Mouse (Mus musculus) C2C12 (cell line): ENCODE results near the gene Syap1. TPM values are rescaled to one million over a fixed set of nuclear protein-coding genes. Genes with fewer than 3 reads are reported as not detected.

Source experiments
- H3K27me3 ChIP-seq: one replicate; pipeline ENCODE4 v1.6.1; 2011; ENCODE audit not compliant: control insufficient read depth, insufficient read depth, insufficient read length
- H3K36me3 ChIP-seq: one replicate; pipeline ENCODE4 v1.6.1; 2011; ENCODE audit not compliant: control insufficient read depth, insufficient read depth
- H3K4me3 ChIP-seq: one replicate; pipeline ENCODE4 v1.5.1; 2011; ENCODE audit warnings: mild to moderate bottlenecking, control low read depth; ENCODE audit not compliant: poor library complexity, insufficient read depth, severe bottlenecking
- H3K79me2 ChIP-seq: one replicate; pipeline ENCODE4 v1.6.1; 2011; ENCODE audit not compliant: control insufficient read depth, insufficient read depth
- H3K79me3 ChIP-seq: one replicate; pipeline ENCODE4 v1.6.1; 2011; ENCODE audit warnings: low read depth, control low read depth
- H3ac ChIP-seq: one replicate; pipeline ENCODE3; 2011; ENCODE audit warnings: low read depth; ENCODE audit not compliant: control insufficient read depth, insufficient read length
- CEBPB ChIP-seq: IDR thresholded peaks from one replicate; pipeline ENCODE4 v1.6.1; 2011; ENCODE audit warnings: low read depth, mild to moderate bottlenecking, control low read depth, moderate library complexity
- CTCF ChIP-seq: IDR thresholded peaks from one replicate; pipeline ENCODE4 v1.5.1; 2011; ENCODE audit not compliant: control insufficient read depth, insufficient read depth, insufficient read length
- FOSL1 ChIP-seq: IDR thresholded peaks from one replicate; pipeline ENCODE4 v1.8.0; 2011; ENCODE audit warnings: mild to moderate bottlenecking, low read length; ENCODE audit not compliant: poor library complexity, insufficient read depth, severe bottlenecking
- MAX ChIP-seq: IDR thresholded peaks from one replicate; pipeline ENCODE4 v1.6.1; 2011; ENCODE audit warnings: mild to moderate bottlenecking, control low read depth
- MYOD1 ChIP-seq: IDR thresholded peaks from one replicate; pipeline ENCODE4 v1.6.1; 2011; ENCODE audit warnings: low read depth; ENCODE audit not compliant: control insufficient read depth, insufficient read length
- MYOG ChIP-seq: IDR thresholded peaks from one replicate; pipeline ENCODE4 v1.6.1; 2011; ENCODE audit not compliant: control insufficient read depth, insufficient read length; ENCODE audit errors: extremely low read depth
- USF1 ChIP-seq: IDR thresholded peaks from one replicate; pipeline ENCODE4 v1.6.1; 2011; ENCODE audit warnings: low read depth, mild to moderate bottlenecking, control low read depth, moderate library complexity
- polyA plus RNA-seq: library from polyadenylated mRNA; unstranded; fragments of >200 nt; fragmentation: generic; extraction: Trizol; gene quantifications from one replicate; pipeline ENCODE4 v1.2.1, GENCODE M21; 2012; ENCODE audit warnings: missing spikeins

Gene Syap1
- polyA plus RNA-seq, 1 experiment: 9.4 TPM

DNA sequence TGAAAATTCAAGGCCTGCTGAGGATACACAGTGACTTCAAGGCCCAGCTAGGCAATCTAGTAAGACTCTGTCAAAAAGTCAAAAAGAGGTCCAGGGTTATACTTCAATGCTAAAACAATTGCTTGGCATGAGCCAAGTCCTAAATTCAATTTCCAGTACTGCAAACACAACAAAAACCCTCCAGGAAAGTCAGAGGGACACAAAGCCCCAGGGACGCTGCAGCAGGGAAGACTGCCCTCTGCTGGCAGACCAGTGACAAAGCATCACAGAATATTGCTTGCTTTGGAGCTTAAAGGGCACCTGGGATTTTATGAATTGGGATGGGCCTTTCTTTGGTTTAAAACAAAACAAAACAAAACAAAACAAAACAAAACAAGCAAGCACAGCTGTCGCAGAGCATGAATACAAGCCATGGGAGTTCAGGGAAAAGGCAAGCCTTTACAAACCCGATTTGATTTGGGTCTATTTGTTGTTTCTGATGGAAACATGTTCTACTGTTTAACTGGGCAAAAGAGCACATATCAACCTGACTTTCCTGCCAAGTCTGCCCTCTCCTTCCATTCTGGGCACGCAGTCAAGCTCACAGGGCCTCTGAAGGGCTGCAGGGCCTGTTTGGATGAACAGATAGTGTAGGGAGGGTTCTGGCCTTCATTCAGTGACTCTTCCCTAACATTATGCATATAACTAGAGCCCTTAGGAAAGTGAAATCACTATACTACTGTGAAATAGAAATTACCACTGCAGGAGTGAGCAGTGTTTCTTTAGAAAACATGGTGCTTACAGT, 16.3 kb downstream of the Syap1 start:
- no peaks in the 10 kb centered on the region for H3K79me3 ChIP-seq
- H3K27me3 ChIP-seq: no peaks in the 10 kb centered on the region
- peaks cover 13% of the 10 kb centered on the region for H3K36me3 ChIP-seq
- TF ChIP-seq CTCF (peak; percentile 14), FOSL1 (no peak)
- no peaks in the 10 kb centered on the region for H3K79me2 ChIP-seq
- H3K4me3 ChIP-seq: no peak overlapping the region
- no peak overlapping the region for H3ac ChIP-seq

DNA sequence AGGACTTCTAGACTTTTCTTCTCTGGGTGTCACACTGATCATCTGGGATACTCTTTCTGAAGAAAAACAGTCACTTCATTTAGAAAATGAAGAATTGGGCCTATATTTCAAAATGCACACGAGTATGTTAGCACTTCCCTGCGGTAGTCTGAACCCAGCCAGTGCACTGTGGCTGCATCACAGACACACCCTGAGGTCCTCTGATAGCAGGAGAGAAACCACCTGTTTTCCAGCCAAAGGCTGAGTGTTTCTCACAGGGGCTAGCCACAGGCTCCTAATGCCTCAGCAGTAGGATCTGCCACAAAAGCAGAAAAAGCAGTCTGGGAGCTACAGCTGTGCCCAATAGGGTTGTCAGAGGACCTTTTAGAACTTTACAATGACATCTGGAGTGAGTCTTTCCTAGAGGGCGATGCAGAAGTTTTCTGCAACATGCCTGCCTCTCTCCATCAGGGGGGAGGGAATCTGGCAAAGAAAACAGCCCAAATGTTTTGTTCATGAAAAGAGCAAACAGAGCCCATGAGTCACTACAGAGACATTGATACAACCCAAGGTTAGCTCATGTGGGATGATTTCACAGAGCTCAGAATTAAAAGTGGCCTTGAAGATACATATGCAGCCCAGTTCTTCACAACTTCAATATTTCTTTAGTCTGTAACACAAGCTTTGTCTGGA, 19.8 kb downstream of the Syap1 start:
- H3ac ChIP-seq: no peak overlapping the region
- H3K79me2 ChIP-seq: no peaks in the 10 kb centered on the region
- no peaks in the 10 kb centered on the region for H3K27me3 ChIP-seq
- TF ChIP-seq CEBPB (no peak), MYOD1 (no peak), MAX (no peak), FOSL1 (no peak), USF1 (no peak), MYOG (no peak), CTCF (no peak)
- H3K79me3 ChIP-seq: no peaks in the 10 kb centered on the region
- no peak overlapping the region for H3K4me3 ChIP-seq
- peaks cover 10% of the 10 kb centered on the region for H3K36me3 ChIP-seq

DNA sequence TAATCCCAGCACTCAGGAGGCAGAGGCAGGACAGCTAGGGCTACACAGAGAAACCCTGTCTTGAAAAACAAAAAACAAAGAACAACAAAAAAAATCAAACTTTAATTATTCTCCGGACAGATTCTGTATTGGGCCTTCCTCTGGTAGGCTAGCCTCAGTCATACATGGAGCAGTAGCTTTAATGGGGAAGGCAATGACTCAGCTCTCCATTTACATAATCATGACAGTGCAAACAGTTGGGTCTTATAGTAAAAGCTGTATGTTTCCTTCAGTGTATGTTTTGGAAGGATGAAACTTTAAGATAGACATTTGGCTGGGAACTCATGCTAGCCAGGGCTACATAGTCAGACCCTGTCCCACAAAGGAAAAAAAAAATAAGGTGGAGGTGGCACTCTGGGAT, 39.6 kb downstream of the Syap1 start:
- Histone ChIP-seq H3K4me3 (no peak overlapping the region), H3K27me3 (no peaks in the 10 kb centered on the region), H3K79me3 (no peaks in the 10 kb centered on the region), H3K79me2 (no peaks in the 10 kb centered on the region), H3ac (no peak overlapping the region), H3K36me3 (no peaks in the 10 kb centered on the region)
- no peak for TF ChIP-seq MYOG
- no peak for TF ChIP-seq USF1
- no peak for TF ChIP-seq MYOD1
- TF ChIP-seq MAX: no peak
- no peak for TF ChIP-seq FOSL1
- no peak for TF ChIP-seq CEBPB
- TF ChIP-seq CTCF: no peak

DNA sequence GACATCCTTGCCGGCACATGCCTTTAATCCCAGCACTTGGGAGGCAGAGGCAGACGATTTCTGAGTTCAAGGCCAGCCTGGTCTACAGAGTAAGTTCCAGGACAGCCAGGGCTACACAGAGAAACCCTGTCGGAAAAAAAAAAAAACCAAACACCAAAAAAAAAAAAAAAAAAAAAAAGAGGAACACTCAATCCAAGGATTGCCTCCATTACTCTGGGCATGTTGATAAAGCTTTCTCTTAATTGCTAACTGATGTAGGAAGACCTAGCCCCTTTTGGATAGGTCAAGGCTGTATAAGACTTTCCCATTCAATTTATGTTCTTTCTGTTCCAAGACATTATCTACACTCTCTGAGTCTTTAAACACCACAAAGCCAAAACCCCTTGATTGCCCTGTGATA, 42.7 kb downstream of the Syap1 start:
- TF ChIP-seq MYOD1 (no peak), MAX (no peak), MYOG (no peak), USF1 (no peak), FOSL1 (no peak), CTCF (no peak), CEBPB (no peak)
- no peaks in the 10 kb centered on the region for H3K36me3 ChIP-seq
- H3K4me3 ChIP-seq: no peak overlapping the region
- H3K79me3 ChIP-seq: no peaks in the 10 kb centered on the region
- H3K27me3 ChIP-seq: no peaks in the 10 kb centered on the region
- no peak overlapping the region for H3ac ChIP-seq
- no peaks in the 10 kb centered on the region for H3K79me2 ChIP-seq

DNA sequence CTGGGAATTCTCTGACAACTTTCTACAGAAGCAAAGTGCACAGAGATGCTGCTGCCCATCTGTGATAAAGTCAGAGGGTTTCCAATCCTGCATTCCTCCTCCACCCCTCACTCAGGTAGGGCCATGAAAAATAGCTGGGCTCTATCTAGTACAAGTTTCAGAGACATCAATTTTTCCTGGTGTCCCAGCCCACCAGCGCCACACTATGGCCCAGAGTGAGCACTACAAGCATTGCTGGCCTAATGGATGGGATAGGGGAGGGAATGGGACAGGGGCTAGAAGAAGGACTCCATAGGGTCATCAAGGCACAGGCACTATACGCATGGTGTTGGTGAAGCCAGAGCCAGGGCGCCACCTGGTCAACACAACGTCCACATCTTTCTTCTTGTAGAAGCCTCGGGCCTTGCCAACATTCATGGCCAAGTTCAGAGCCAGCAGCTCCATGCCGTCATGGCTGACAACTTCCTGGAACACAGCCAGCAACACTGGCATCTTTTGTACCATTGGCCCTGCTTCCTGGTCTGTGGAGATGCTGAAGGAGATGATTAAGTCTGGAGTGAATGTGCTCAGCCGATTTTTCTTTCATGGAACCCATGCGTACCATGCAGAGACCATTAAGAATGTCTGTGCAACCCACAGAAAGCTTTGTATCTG, 43.7 kb downstream of the Syap1 start:
- no peaks in the 10 kb centered on the region for H3K27me3 ChIP-seq
- no peak overlapping the region for H3ac ChIP-seq
- no peaks in the 10 kb centered on the region for H3K79me3 ChIP-seq
- H3K36me3 ChIP-seq: no peaks in the 10 kb centered on the region
- TF ChIP-seq CTCF (no peak), FOSL1 (no peak), MYOG (no peak), MAX (no peak), CEBPB (no peak), USF1 (no peak)
- H3K79me2 ChIP-seq: no peaks in the 10 kb centered on the region
- no peak overlapping the region for H3K4me3 ChIP-seq

DNA sequence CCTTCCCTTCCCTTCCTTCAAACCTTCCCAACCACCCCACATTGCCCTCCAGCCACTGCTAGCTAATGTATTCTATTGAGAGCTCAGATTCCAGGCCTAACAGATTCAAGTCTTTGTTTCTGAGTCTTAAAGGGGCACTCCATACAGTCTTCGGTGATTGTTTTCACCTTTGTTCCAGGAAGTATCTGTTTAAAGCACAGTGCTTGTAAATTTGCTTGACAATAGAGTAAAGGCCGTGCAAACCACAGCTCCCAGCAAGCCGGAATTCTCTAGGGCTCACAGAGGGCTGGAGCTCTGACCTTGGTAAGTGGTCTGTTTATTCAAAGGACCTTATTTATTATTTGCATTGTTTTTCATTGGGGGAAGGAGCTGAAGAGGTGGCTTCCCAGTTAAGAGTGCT, 56.1 kb downstream of the Syap1 start:
- Histone ChIP-seq H3ac (no peak overlapping the region), H3K4me3 (no peak overlapping the region), H3K79me3 (peaks cover 5% of the 10 kb centered on the region), H3K27me3 (no peaks in the 10 kb centered on the region), H3K36me3 (no peaks in the 10 kb centered on the region), H3K79me2 (peaks cover 21% of the 10 kb centered on the region)
- TF ChIP-seq CTCF (no peak), MYOG (no peak), USF1 (no peak), CEBPB (no peak), MYOD1 (no peak), MAX (no peak)
